Mouse (Mus musculus) c-Kit-positive CD71-positive TER-119-positive erythroid progenitor cells, embryonic 14.5 days (primary cell): ENCODE measurements around the gene Arl6ip4.
A peak's percentile ranks its signal among the peaks of the same experiment; 100 is the strongest.

ENCODE experiments used
- DNase-seq: peaks from one replicate; pipeline ENCODE4 v3.0.0-alpha.2; 2013; ENCODE audit warnings: low spot score

Gene Arl6ip4

GRCm38 (mm10) chr5:124115990-124116845, at the start of gene Arl6ip4:
TSS of gene Arl6ip4 (plus strand) at chr5:124116089.
- DNase-seq: peak; percentile 70

DNA sequence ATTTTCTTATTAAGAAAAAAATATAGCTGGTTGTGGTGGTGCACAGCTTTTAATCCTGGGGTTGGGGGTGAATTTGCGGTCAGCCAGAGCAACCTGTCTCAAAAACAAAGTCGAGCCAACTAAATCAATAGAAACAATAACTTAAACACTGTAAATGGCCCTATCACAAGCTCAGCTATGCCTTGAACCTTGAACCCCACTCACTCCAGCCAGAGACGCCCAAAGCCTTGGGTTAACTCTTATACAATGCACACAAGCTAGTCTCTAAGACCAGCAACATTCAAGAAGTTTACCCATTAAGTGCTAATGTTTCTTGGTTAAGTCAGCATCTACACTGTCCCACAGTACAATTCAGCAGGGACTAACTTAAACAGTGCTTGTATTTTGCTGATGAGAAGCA, 46.2 kb upstream of the Arl6ip4 start:
- DNase-seq: no peak

DNA sequence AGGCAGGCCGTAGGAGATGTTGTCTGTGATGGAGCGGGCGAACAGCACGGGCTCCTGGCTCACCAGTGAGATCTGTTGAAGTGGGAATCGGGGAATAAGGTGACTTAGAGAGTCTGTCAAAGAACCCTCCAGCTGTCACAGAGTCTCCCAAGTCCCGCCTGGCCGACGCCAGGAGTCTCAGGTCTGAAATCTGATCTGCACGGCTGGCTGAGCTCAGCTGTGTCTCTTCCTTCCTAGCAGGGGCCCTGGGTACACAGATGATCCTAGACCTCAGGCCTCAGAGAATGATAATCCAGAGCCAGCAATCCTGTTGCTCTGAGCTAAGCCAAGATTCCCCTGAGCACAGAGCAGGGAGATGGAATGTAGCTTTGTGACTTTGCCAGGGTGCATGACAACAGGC, 42.2 kb upstream of the Arl6ip4 start:
- DNase-seq: no peak

DNA sequence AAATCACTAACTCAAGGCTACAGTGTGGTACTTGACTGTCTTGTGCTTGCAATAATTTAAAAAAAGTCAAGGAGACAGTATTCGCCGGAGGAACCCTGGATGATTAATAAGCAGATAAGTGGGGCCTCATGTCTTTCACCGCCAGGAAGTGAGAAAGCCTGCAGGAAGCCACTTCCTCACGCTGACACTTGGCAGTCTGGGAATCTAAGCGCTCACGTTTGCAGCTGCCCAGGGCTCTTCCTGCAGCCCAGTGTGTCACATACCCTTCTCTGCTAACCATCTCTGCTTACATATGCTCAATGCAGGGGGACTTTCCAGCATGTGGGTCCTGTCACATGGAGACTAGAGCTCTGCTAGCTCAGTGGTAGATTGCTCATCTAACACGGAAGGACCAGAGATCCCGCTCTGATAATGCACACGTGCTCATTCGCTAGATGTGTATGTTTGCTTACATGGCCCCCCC, 41.0 kb upstream of the Arl6ip4 start:
- DNase-seq: no peak

DNA sequence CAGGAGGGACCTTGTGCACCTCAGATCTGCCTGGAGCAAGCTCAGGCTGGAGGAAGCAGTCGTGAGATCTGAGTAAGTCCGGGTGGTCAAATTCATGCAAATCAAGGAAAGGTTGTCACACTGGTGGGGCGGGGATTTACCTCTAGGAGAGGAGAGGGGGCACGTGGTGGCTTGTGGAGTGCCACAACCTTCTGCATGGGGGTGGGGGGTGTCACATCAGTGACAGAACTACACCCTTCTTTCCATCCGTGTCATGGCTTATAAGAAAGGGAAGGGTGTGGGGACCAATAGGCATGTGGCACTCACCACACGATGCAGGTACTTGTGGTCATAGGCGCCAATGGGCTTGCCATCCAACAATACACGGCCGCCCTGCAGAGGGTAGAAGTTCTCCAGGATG, 40.2 kb upstream of the Arl6ip4 start:
- no peak for DNase-seq

DNA sequence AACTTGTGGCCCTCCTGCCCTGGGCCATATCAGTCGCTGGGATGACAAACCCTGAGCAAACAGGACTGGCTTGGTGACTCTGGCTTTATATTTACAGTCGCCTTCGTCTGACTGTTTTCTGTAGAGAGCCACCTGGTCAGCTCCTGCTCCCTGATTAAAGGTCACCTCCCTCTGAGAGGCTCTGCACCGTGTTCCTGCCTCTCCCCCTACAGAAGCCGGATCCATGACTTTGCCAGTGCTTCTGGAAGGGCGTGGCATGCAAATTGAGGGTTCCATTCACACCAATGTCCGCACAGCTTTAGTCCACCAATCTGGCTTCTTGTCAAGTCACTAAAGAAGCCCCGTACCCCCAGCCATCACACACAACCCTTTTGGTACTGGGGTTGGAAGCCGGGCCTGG, 39.3 kb upstream of the Arl6ip4 start:
- no peak for DNase-seq

DNA sequence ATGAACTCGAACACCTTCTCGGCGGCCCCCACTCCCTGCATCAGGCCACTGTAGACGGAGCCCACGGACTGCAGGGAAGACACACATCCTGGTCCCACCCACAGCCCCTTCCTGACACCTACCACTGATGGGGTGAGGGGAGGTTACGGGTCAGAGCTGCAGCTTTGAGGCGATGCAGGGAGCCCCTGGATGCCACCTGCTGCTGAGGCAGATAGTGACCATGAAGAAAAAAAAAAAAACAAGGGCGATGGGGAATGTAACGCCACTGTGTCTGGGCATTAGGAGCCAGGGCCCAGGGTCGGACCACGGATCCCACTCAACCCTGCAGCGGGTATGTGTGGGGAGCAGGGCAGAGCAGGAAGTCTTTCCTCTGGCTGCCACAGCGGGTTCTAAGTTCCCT, 38.6 kb upstream of the Arl6ip4 start:
- DNase-seq: no peak

DNA sequence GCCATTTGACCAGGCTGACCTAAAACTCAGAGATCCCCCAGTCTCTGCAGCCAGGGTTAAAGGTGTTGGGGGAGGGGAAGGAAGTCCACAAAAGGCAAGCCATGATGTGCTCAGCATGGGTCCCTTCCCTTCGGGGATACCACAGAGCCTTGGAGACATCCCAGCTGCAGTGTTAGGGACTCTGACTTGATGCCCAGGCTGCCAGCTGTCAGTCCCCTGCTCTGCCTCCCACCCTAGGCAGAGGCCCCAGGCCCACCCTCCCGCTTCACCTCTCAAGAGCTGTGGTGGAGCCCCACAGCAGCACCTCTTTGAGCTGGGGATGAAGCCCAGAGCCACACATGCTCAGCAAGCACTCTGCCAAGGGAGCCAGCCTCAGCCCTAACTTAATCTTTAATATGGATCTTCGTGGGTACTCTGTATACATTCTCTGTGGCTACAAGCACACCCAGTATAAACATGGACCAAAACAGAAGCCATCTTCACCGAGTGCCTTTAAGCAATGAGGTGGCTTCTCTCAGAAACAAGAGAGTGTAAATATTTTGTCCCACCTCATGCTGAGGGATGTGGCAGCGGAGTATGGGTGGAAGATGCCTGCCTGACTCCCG, 37.9 kb upstream of the Arl6ip4 start:
- no peak for DNase-seq

GRCm38 (mm10) chr5:124078794-124079416, 37.0 kb upstream of the Arl6ip4 start:
- DNase-seq: no peak

DNA sequence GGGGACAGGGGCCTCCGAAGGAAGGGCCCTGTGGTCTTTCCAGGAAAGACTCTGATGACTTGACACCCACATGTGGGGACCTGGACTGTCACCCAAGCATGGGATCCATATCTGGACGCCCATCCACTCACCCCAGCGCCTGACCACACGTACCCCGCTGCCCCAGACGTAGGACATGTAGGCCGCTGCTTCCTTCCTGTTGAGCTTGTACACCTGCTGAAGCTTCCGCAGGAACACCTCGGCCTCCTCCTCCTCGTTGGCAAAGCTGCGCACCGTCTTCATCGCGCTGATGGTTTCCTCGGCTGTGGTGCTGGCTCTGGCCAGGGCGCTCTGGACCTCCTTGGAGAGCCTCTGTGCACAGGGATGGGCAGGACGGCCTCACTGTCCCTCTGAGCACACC, 36.0 kb upstream of the Arl6ip4 start:
- no peak for DNase-seq

- no peak for DNase-seq
Observed at GRCm38 (mm10) chr5:124082447-124082846, 33.4 kb upstream of the Arl6ip4 start.

- no peak for DNase-seq
Observed at GRCm38 (mm10) chr5:124082941-124083688, 32.8 kb upstream of the Arl6ip4 start.

DNA sequence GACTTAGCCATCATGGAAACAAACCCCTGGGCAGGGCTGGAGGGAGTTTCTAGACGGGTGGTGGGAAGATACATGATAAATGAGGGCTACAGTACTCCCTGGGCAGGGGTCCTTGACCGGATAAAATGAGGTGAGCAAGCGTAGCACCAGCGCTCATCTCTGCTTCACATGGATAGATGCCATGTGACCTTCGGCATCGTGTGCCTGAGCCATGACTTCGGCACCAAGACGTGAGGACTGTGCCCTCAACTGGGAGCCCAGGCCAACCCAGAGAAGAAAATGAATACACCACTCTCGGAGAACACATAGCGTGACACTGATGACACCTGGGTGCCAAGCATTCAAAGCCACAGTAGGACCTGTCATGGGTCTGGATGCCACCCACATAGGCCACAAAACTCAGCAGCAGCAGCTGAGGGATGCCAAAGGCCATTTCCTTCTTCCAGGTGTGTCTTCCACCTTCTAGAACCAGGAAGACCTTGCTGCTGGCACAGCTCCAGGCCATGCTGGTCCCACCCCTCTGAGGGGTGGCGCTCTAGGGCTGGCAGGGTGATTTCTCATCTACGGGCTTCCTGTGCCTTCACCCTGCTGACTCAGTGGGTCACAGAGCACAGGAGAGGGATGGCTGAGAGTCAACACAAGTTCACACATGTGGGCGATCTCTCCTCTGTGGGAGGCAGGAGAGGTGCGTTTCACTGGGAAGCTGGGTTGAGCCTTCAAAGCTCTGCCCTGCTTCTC, 31.9 kb upstream of the Arl6ip4 start:
- no peak for DNase-seq

GRCm38 (mm10) chr5:124084588-124085173, 31.2 kb upstream of the Arl6ip4 start:
- DNase-seq: peak; percentile 87

GRCm38 (mm10) chr5:124085513-124085912, 30.4 kb upstream of the Arl6ip4 start:
- no peak for DNase-seq

- DNase-seq: no peak
Observed at GRCm38 (mm10) chr5:124086876-124087275, 29.0 kb upstream of the Arl6ip4 start.

DNA sequence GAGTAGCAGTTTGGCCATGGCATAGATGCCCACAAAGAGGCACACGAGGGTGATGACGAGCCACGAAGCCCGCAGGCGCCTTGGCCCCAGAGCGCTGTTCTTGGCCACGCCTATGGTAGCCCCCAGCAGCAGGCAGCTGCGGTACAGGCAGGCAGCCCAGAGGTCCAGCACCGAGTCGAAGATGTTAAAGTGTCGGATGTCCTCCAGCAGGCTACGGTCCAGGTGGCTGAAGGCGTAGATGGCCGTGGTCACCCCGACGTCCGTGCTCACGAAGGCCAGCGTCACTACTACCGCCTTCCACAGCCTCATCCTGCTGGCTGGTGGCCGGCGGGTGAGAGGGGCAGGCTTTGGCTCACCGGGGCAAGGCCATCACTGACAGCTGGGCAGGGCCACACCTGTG, 26.0 kb upstream of the Arl6ip4 start:
- DNase-seq: no peak

DNA sequence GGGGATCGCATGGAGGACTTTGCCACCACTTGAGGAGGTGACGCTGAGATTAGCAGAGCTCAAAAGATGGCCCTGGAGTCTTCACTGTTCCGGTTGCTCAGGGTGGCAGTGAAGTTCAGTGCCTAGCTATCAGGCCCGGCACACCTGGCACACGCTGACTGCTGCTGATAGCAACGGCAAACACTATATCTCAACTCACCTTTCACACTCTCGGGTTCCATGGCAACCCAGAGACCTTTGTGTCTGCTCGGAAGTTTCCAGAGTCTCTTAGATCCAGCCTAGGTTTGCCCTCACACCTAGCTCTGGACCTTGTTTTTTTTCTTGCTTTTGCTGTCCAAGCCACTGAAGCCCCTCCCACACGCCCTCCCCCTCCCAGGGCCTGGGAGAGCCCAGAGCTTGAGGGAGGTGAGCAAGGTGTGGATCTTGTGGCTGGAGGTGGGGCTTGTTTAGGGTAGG, 23.9 kb upstream of the Arl6ip4 start:
- peak; percentile 85 for DNase-seq

GRCm38 (mm10) chr5:124093120-124093794, 22.6 kb upstream of the Arl6ip4 start:
- DNase-seq: no peak

DNA sequence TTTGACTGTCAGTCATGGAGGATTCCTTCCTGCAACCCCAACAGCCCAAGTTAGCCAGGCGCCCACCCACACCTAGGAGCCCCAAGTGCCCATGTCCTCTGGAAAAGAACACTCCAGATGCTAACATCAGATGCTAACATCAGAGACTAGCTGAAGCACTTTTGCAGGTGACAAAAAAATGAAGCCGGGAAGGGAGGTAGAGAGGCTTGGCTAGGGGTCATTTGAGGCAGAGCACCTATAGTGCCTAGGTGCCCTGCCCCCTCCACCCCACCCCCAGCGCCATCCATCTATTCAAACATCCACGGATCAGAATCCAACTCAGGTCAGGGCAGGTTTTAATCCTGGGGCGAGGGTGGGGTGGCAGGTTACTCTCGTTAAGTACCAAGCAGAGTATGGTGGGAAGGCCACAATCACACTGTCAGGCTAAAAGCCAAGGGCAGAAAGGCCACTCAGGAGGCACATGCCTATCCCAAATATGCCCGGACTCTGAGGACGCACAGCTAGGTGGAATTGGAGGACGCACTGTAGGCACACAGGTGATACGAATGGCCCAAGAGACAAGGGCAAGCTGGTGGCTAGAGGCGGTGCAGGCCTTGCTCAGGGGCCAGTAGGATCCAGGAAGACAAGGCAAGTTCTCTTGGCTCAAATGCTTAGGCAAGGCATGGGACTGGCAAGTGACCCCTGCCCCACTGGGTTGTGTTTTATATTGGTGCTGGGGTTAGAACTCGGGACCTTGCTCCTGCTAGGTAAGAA, 21.9 kb upstream of the Arl6ip4 start:
- DNase-seq: no peak
